Mouse (Mus musculus) forebrain, embryonic 15.5 days (tissue): Measurements from ENCODE around the gene Rgs6. TPM values are rescaled to one million over a fixed set of nuclear protein-coding genes. Genes with fewer than 3 reads are reported as not detected.

ENCODE experiments used
- ATAC-seq: fragments of 200-750 bp; cut with Nextera tagmentation; replicated peaks from 2 replicates; pipeline ENCODE4 v1.8.0; 2017; ENCODE audit warnings: mild to moderate bottlenecking, moderate TSS enrichment, moderate library complexity
- H3K27ac ChIP-seq: fragments of 300-500 bp; sonication (generic); replicated peaks from 2 replicates; pipeline ENCODE4 v1.5.1; 2015; ENCODE audit warnings: mild to moderate bottlenecking, inconsistent platforms
- H3K27me3 ChIP-seq: fragments of 300-500 bp; sonication (generic); 2 replicates; pipeline ENCODE4 v1.6.1; 2015; ENCODE audit warnings: inconsistent platforms
- H3K36me3 ChIP-seq: fragments of 300-500 bp; sonication (generic); 2 replicates; pipeline ENCODE4 v1.6.1; 2015; ENCODE audit warnings: mild to moderate bottlenecking, inconsistent platforms
- H3K4me1 ChIP-seq: fragments of 300-500 bp; sonication (generic); 2 replicates; pipeline ENCODE4 v1.6.1; 2015; ENCODE audit warnings: inconsistent platforms
- H3K4me2 ChIP-seq: fragments of 300-500 bp; sonication (generic); replicated peaks from 2 replicates; pipeline ENCODE4 v1.6.1; 2015; ENCODE audit warnings: mild to moderate bottlenecking, inconsistent platforms
- H3K4me3 ChIP-seq: fragments of 300-500 bp; sonication (generic); 2 replicates; pipeline ENCODE4 v1.5.1; 2015; ENCODE audit warnings: mild to moderate bottlenecking, inconsistent platforms
- H3K9ac ChIP-seq: fragments of 300-500 bp; sonication (generic); replicated peaks from 2 replicates; pipeline ENCODE4 v1.6.1; 2015; ENCODE audit warnings: mild to moderate bottlenecking, inconsistent platforms
- H3K9me3 ChIP-seq: fragments of 300-500 bp; sonication (generic); 2 replicates; pipeline ENCODE4 v1.6.1; 2016; ENCODE audit warnings: inconsistent platforms
- WGBS: fragments of 180-500 bp; shearing (Covaris S2); methylation state at CpG from one replicate; pipeline ENCODE4 v1.1.7; 2015; ENCODE audit warnings: mixed read lengths; 5-methylcytosine and 5-hydroxymethylcytosine counted together
- polyA plus RNA-seq: library from polyadenylated mRNA; unstranded; fragments of >200 nt; fragmentation: Nextera tagmentation; extraction: Ambion mirVana; gene quantifications from 2 replicates; pipeline ENCODE4 v1.2.1, GENCODE M21; 2015

Rgs6 gene
- polyA plus RNA-seq, 1 experiment from 2014 or later: 11.6 TPM

DNA sequence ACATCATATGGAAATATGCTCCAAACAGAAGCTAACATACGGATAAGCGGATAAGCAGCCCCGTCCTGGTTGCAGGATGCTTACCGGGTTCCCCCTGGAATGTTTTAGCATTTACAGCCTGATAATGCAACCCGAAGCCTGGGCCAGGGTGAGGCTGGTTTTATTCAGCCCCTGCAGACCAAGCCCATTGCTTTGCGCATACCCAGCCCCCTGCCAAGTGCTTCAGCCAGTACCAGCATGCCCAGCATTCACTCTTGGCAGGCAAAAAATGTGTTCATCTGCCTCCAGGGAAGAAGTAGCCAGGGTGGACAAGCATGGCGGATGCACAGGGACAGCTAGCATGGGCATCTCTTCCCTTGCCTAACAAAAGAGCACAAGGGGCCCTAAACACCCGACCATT, 619.9 kb downstream of the Rgs6 start:
- Histone ChIP-seq H3K36me3 (no peaks in the 10 kb centered on the region), H3K4me3 (no peak overlapping the region), H3K27ac (peak overlapping the region; percentile 50), H3K9me3 (no peaks in the 10 kb centered on the region), H3K9ac (no peak overlapping the region), H3K4me1 (peaks cover 28% of the 10 kb centered on the region), H3K27me3 (no peaks in the 10 kb centered on the region), H3K4me2 (no peak overlapping the region)
- peak; percentile 66 for ATAC-seq
- WGBS: 53% methylated on average over 8 of the region's 8 CpGs

DNA sequence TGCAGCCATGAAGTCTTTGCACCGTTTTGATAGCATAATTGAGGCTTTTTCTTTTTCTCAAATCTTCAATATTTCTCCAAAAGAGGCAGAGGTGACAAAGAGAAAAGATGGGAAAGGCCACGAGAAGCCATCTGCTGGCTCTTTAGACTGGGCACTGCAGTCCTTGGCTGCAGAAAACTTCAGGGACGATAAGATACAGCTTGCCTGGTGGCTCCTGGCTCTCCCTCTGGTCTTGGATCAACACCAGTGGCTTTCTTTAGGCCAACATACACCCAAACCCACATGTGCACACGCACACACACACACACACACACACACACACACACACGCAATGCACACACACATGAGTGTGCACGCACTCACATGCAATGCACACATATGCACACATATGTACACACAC, 620.7 kb downstream of the Rgs6 start:
- Histone ChIP-seq H3K27me3 (no peaks in the 10 kb centered on the region), H3K4me1 (peaks cover 28% of the 10 kb centered on the region), H3K4me3 (no peak overlapping the region), H3K9ac (no peak overlapping the region), H3K9me3 (no peaks in the 10 kb centered on the region), H3K27ac (peak overlapping the region; percentile 50; the same call in 1 of the 2 replicates), H3K4me2 (no peak overlapping the region), H3K36me3 (no peaks in the 10 kb centered on the region)
- ATAC-seq: no peak
- WGBS: 61% methylated on average over 6 of the region's 6 CpGs

DNA sequence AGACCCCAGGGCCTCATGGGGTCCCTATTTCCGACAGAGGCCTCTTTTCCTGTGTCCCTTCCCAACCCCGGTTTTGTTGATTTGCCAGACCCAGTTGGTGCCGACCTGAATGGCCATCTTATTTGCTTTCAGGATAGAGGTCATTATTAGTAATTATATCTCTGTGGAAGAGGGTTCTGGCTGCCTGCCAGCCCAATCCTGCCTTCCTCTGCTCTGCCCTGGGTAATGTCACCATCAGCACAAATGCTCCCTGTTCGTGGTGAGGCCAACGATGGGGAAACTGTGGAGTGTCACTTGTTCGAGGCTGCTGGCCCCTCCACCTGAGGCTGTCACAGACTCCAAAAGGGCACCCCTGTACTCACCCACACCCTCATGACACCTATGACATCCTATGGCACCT, 621.4 kb downstream of the Rgs6 start:
- no peak overlapping the region for H3K4me3 ChIP-seq
- no peaks in the 10 kb centered on the region for H3K27me3 ChIP-seq
- H3K9ac ChIP-seq: no peak overlapping the region
- no peaks in the 10 kb centered on the region for H3K36me3 ChIP-seq
- no peaks in the 10 kb centered on the region for H3K9me3 ChIP-seq
- H3K4me2 ChIP-seq: no peak overlapping the region
- no peak overlapping the region for H3K27ac ChIP-seq
- H3K4me1 ChIP-seq: peaks cover 32% of the 10 kb centered on the region
- 8% methylated on average over 6 of the region's 6 CpGs for WGBS
- ATAC-seq: no peak; the same call in 1 of the 2 replicates

DNA sequence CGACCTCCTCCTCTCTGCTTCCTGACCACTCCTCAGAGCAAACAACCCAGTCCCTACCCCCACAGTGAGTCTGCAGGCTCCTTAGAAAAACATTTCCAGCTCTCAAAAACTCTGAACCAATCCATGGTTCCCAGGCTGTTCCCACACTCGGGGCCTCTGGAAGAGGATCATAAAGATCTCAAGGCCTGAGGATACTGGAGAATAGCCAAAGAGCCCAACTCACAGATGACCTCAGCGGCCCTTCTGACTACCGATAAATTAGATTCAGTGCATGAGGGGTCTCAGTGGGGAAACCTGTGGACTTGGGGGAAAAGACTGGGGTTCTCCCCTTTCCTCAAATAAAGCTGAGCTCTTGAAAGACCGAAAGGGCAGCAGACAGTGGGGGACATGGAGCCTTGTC, 622.2 kb downstream of the Rgs6 start:
- WGBS: 76% methylated on average over 5 of the region's 5 CpGs
- Histone ChIP-seq H3K4me3 (no peak overlapping the region), H3K27ac (no peak overlapping the region), H3K9me3 (no peaks in the 10 kb centered on the region), H3K27me3 (no peaks in the 10 kb centered on the region), H3K4me1 (peaks cover 32% of the 10 kb centered on the region), H3K36me3 (no peaks in the 10 kb centered on the region), H3K4me2 (no peak overlapping the region), H3K9ac (no peak overlapping the region)
- no peak for ATAC-seq

DNA sequence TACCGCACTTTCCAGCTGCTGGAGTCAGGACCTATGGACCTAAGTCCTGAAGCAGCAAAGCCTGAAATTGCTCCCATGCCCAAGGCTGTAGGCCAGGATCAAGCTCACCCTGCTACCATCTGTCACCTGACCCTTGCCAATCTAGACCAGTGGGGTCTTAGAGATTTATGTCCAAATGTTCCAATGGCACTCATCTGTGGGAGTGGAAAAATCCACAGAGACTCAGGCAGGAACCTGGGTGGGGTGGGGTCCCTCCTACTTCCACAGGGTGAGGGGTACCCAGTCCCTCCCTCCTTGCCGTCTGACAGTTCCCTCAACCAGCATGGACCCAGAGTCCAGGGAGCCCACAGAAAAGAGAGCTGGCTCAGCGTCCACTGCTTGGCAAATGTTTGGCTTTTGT, 622.6 kb downstream of the Rgs6 start:
- H3K9me3 ChIP-seq: no peaks in the 10 kb centered on the region
- H3K36me3 ChIP-seq: no peaks in the 10 kb centered on the region
- no peak overlapping the region for H3K4me2 ChIP-seq
- ATAC-seq: no peak
- H3K9ac ChIP-seq: no peak overlapping the region
- H3K4me1 ChIP-seq: peaks cover 32% of the 10 kb centered on the region
- H3K27ac ChIP-seq: no peak overlapping the region
- no peaks in the 10 kb centered on the region for H3K27me3 ChIP-seq
- H3K4me3 ChIP-seq: no peak overlapping the region
- 73% methylated on average over 3 of the region's 3 CpGs for WGBS

DNA sequence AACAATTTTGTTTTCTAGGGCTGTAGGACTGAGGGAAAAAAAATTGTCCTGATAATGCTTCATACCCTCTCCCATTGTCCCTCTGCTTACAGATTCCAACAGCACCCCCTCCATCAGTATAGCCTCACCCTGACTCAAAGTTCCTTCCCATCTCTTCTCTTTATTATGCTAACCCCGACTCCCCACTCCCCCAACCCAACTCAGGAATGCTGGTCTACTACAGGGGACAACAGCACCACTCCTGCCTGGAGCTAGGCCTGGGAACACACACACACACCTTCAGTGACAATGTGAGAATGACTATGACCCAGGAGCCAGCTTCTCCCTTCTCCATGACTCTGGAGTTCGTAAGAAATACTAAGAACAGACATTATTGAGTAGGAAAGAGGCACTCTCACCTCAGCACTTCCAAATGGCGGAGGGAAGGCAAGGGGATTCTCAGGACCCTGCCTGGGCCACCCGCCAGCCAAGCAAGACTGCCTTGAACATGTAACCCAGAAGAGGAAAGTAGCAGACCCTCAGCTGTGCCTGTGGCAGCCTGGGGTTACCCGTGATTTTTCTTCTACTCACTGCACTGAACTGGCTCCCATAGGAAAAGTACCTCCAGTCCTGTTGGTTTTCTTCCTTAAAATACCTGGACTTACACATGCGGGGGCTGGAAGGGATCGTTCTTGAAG, 623.2 kb downstream of the Rgs6 start:
- H3K27me3 ChIP-seq: no peaks in the 10 kb centered on the region
- no peaks in the 10 kb centered on the region for H3K36me3 ChIP-seq
- H3K9me3 ChIP-seq: no peaks in the 10 kb centered on the region
- 78% methylated on average over 7 of the region's 7 CpGs for WGBS
- H3K4me3 ChIP-seq: no peak overlapping the region
- no peak for ATAC-seq
- no peak overlapping the region for H3K4me2 ChIP-seq
- peaks cover 32% of the 10 kb centered on the region for H3K4me1 ChIP-seq
- H3K9ac ChIP-seq: no peak overlapping the region
- H3K27ac ChIP-seq: no peak overlapping the region
